Mouse (Mus musculus) thymus, adult 2 months (tissue): Measurements from ENCODE around the gene Nt5dc1. TPM values are rescaled to one million over a fixed set of nuclear protein-coding genes. Genes with fewer than 3 reads are reported as not detected.
A peak's percentile ranks its signal among the peaks of the same experiment; 100 is the strongest.
"Not testable (repeated sequence)": the region's sequence is repeated elsewhere in the genome, so short reads cannot be mapped to it uniquely, and the experiment has no call there.

Source experiments
- DNase-seq: peaks from one replicate; pipeline ENCODE4 v3.0.0; 2021
- H3K27ac ChIP-seq: fragments of 200-500 bp; 2 replicates; pipeline ENCODE4 v1.5.1; 2012; ENCODE audit warnings: low read length, control low read depth; ENCODE audit not compliant: control insufficient read depth, insufficient read depth
- H3K27me3 ChIP-seq: fragments of 200-500 bp; 2 replicates; pipeline ENCODE4 v1.6.1; 2012; ENCODE audit warnings: mild to moderate bottlenecking, low read length, moderate library complexity, mixed read lengths; ENCODE audit not compliant: control insufficient read depth, insufficient read depth
- H3K36me3 ChIP-seq: fragments of 200-500 bp; 2 replicates; pipeline ENCODE4 v1.6.1; 2012; ENCODE audit warnings: mild to moderate bottlenecking, low read length, moderate library complexity; ENCODE audit not compliant: control insufficient read depth, insufficient read depth
- H3K4me1 ChIP-seq: fragments of 200-500 bp; replicated peaks from 2 replicates; pipeline ENCODE4 v1.6.1; 2012; ENCODE audit warnings: low read length; ENCODE audit not compliant: control insufficient read depth, insufficient read depth
- H3K4me3 ChIP-seq: fragments of 200-500 bp; 2 replicates; pipeline ENCODE4 v1.5.1; 2012; ENCODE audit warnings: mild to moderate bottlenecking, low read length, control low read depth, moderate library complexity; ENCODE audit not compliant: control insufficient read depth, insufficient read depth
- CTCF ChIP-seq: fragments of 200-500 bp; IDR thresholded peaks from 2 replicates; pipeline ENCODE4 v1.5.1; 2012; ENCODE audit warnings: mild to moderate bottlenecking, control low read depth, low read length, moderate library complexity, borderline replicate concordance; ENCODE audit not compliant: control insufficient read depth, poor library complexity, insufficient read depth; ENCODE audit errors: extremely low read depth
- POLR2A ChIP-seq: fragments of 200-500 bp; IDR thresholded peaks from 2 replicates; pipeline ENCODE4 v1.6.1; 2012; ENCODE audit warnings: mild to moderate bottlenecking, low read length, control low read depth, moderate library complexity; ENCODE audit not compliant: control insufficient read depth, poor library complexity, insufficient read depth; ENCODE audit errors: extremely low read depth
- WGBS: fragments of 180-500 bp; shearing (Covaris S2); methylation state at CpG from one replicate; pipeline ENCODE4 v1.1.7; 2018; 5-methylcytosine and 5-hydroxymethylcytosine counted together
- polyA plus RNA-seq: library from polyadenylated mRNA; depleted of rRNA; stranded (reverse); fragments of >200 nt; gene quantifications from 2 replicates; pipeline ENCODE4 v1.2.3, GENCODE M21; 2012

The Nt5dc1 gene
- polyA plus RNA-seq, 1 experiment: 9.4 TPM

DNA sequence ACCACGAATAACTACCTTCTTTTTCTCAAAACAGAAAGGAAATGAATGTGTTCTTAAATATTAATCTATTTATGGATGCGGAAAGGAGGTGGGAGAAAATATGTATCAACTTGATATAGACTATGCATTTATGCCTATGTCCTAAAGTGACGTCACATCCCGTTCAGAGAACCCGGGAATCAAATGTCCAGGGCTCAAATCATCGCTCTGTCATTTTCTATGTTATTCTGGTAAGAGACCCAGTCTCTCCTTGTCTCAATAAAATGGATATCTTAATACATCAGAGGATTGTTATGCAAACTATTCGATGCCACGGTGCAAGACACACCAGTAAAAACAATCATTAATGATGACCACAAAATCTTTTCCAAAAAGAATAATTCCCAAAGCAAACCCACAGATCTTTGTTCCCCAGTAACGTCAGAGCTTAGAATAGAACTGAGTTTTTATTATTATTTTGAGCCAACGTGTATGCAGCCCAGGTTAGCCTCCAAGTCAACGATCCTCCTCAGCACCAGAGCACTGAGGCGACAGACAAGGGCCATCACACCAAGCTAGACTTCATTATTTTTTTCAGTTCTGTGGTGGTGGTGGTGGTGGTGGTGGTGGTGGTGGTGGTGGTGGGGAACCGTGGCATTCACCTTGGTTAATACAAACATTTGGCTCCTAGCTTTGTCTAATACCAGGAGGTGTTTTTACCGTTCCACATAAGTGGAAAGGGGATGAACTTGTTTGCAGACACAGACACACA, 137.0 kb downstream of the Nt5dc1 start:
- H3K27me3 ChIP-seq: no peaks in the 10 kb centered on the region
- no peaks in the 10 kb centered on the region for H3K36me3 ChIP-seq
- peaks cover 6% of the 10 kb centered on the region for H3K4me1 ChIP-seq
- no peak for TF ChIP-seq CTCF
- TF ChIP-seq POLR2A: no peak
- H3K4me3 ChIP-seq: peak overlapping the region; percentile 54
- DNase-seq: no peak
- WGBS: 13% methylated on average over 14 of the region's 14 CpGs
- peak overlapping the region; percentile 90 for H3K27ac ChIP-seq

DNA sequence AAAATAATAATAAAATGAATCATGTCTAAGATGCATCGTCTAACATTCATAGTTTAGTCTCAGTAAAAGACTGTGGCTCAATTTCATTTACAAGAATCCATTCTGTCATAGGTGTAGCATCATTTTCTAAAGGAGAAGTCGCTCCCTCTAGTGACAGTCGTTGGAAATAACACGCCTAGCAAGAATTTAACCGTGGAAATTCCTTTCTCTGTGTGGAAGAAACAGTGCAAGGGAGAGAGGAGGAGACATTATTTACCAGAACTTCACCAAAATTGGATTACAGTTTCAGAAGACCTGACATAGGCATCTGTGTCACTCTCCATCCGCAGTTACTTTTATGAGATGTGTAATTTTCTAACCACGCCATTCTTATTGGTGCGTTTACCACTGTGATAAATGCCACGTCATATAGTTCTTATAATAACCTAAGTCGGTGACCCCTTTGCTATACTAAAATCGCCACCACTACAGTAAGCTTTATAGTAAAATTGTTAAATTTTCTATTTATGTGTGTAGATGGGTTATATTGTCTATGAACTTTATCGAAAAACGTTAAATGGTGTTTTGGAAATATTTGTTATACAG, 137.7 kb downstream of the Nt5dc1 start:
- peak; percentile 40 for DNase-seq
- no peaks in the 10 kb centered on the region for H3K27me3 ChIP-seq
- no peak overlapping the region for H3K4me3 ChIP-seq
- peaks cover 6% of the 10 kb centered on the region for H3K4me1 ChIP-seq
- no peak for TF ChIP-seq CTCF
- TF ChIP-seq POLR2A: no peak
- H3K36me3 ChIP-seq: no peaks in the 10 kb centered on the region
- WGBS: 13% methylated on average over 13 of the region's 13 CpGs
- H3K27ac ChIP-seq: no peak overlapping the region

DNA sequence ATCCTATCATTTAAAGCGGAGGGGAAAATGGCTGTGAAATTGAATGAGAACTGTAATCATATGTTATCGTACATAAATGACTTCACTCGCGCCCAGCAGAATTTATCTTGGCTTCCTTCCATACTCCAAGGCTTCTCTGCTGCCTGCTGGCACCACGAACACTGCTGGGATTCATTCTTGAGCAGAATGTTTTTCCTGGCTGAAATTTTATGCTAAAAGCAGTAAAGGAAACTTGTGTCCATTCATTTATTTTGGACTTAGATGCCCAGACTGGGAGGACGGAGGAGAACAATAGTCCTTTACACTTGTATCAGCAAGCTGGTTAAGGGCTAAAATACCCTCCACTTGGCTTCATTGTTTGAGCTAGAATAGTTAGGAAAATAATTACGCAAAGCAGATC, 146.7 kb downstream of the Nt5dc1 start:
- TF ChIP-seq CTCF (no peak), POLR2A (no peak)
- no peaks in the 10 kb centered on the region for H3K36me3 ChIP-seq
- DNase-seq: no peak
- no peak overlapping the region for H3K27ac ChIP-seq
- no peaks in the 10 kb centered on the region for H3K4me1 ChIP-seq
- 94% methylated on average over 7 of the region's 7 CpGs for WGBS
- H3K4me3 ChIP-seq: no peak overlapping the region
- H3K27me3 ChIP-seq: no peaks in the 10 kb centered on the region

DNA sequence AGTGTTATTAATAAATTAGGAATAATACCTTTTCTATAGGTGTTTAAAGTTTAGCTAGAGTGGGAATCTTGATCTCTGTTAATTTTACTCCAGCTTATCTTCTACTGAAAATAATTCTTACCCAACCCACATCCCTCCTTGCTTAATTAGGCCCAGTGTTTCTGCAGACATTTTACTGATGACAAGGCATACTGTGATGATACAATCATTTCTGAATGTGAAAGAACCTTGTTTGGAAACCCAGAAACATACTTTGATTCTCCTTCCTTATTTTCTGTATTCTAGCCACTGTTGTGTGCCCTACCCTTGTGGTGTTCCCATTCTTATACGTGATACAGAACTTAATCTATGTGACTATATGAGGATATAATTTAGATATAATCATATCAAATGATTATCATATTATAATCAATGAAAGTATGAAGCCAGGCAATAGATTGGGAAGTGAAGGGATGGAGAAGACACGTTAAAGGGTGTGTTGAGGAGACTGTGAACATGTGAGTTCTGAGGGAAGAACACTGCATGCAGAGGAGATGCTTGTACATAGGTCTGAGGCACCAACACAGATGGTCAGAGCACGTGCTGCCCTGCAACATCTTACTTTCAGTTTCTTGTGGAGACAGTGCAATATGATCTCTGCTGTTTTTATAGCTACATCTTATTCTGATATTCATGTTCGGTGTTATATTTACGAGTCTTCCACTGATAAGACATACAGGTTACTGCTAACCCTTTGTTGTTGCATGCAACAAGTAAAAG, 150.9 kb downstream of the Nt5dc1 start:
- Histone ChIP-seq H3K4me3 (no peak overlapping the region), H3K36me3 (no peaks in the 10 kb centered on the region), H3K4me1 (no peaks in the 10 kb centered on the region), H3K27me3 (no peaks in the 10 kb centered on the region), H3K27ac (no peak overlapping the region)
- no peak for TF ChIP-seq CTCF
- TF ChIP-seq POLR2A: no peak
- 65% methylated on average over 5 of the region's 5 CpGs for WGBS
- no peak for DNase-seq

DNA sequence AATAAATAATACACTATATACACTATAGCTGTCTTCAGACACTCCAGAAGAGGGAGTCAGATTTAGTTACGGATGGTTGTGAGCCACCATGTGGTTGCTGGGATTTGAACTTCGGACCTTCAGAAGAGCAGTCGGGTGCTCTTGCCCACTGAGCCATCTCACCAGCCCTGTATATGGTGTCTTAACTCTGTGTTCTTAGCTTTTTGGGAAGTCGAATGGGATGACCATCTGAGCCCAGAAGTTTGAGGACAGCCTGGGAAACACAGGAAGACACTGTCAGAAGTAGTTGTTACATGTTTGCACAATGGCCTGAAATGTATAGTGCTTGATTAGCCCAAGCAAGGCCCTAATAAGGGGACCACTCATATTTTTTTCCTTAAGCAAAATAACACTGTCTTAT, 153.2 kb downstream of the Nt5dc1 start:
- Histone ChIP-seq H3K36me3 (no peaks in the 10 kb centered on the region), H3K4me1 (no peaks in the 10 kb centered on the region), H3K4me3 (no peak overlapping the region), H3K27me3 (no peaks in the 10 kb centered on the region), H3K27ac (no peak overlapping the region)
- TF ChIP-seq CTCF (no peak), POLR2A (no peak)
- WGBS: 96% methylated on average over 4 of the region's 4 CpGs
- no peak for DNase-seq

DNA sequence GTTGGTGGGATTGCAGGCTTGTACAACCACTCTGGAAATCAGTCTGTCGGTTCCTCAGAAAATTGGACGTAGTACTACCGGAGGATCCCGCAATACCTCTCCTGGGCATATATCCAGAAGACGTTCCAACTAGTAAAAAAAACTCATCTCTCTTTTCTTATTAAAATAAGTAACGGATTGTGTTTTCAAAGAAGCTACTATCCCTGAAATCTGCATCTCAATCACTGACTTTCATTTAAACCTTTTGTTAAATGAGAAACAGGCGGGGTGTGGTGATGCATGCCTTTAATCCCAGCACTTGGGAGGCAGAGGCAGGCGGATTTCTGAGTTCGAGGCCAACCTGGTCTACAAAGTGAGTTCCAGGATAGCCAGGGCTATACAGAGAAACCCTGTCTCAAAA, 165.5 kb downstream of the Nt5dc1 start:
- H3K4me3 ChIP-seq, H3K27ac ChIP-seq, H3K27me3 ChIP-seq, H3K36me3 ChIP-seq, DNase-seq, H3K4me1 ChIP-seq: not testable (repeated sequence)
- 97% methylated on average over 9 of the region's 9 CpGs for WGBS
